In the genomic region with DNA sequence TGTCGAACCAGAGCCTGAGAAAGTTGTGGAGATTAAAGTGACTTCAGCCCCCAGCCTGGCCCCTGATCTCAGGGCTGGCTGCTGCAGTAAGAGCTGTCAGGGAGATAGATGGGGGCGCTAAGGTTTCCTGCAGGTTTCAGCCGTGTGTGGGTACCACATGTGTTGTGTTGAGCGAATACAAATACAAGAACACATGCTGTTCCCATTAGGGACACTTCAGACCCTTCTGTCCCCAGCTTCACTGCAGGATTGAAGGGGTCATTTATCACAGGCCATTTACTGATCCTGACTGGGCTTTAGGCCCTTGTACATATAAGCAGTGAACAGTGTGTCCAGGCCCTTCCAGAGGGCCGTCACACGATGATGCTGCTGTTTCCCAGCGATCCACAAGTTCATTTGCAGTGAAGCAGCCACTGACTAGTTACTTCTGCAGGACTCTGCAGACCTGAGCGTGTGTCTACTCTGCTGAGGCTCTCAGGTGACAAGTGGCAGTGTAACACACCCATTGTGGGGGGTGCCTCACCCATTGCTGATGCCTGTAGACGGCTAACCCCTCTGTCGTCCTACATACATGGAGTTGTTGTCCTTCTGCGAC, we compare ENCODE assay signal across 9 mouse cellular contexts.
DNase-seq lines count a peak whose midpoint lies in the region; ATAC-seq and TF ChIP-seq lines count a peak whose summit lies in the region.
"Had no signal": no experiment of that assay in that cellular context is flagged by ENCODE, and none has a peak within 500 bp of the region (broad histone marks: within the 10 kb centered on the region; RNA-seq: fewer than 3 reads in every experiment).

No protein-coding gene starts in this region.

- H3K9ac ChIP-seq in lung, embryonic 15.5 days = no peak overlapping the region
- no peak overlapping the region for H3K9ac ChIP-seq in limb, embryonic 11.5 days (ENCODE audit: low read length)
- no peak overlapping the region for H3K9ac ChIP-seq in stomach, embryonic 16.5 days (ENCODE audit: low read length)

- 41% methylated on average over 11 of the region's 11 CpGs for WGBS in lung, embryonic 15.5 days
- 9% methylated on average over 11 of the region's 11 CpGs for WGBS in limb, embryonic 11.5 days
- WGBS in stomach, embryonic 16.5 days = 39% methylated on average over 11 of the region's 11 CpGs

- no peaks in the 10 kb centered on the region for H3K36me3 ChIP-seq in lung, embryonic 15.5 days
- H3K36me3 ChIP-seq in limb, embryonic 11.5 days (ENCODE audit: control insufficient read depth, insufficient read depth, low read length) = no peaks in the 10 kb centered on the region
- H3K36me3 ChIP-seq in stomach, embryonic 16.5 days (ENCODE audit: control insufficient read depth, insufficient read depth, low read length) = no peaks in the 10 kb centered on the region

- intact Hi-C loops in gastrocnemius, adult 2 months (cut with DNase I) = no loop called here

- H3K27ac ChIP-seq in gastrocnemius, adult 2 months = peak overlapping the region; percentile 73
- peak overlapping the region; percentile 75; the same call in 1 of the 2 replicates for H3K27ac ChIP-seq in lung, embryonic 15.5 days
- H3K27ac ChIP-seq in limb, embryonic 11.5 days (replicated peaks; ENCODE audit: low read depth, low read length) = peak overlapping the region; percentile 68
- no peak overlapping the region; the same call in 1 of the 2 replicates for H3K27ac ChIP-seq in stomach, embryonic 16.5 days (ENCODE audit: low read length)

- H3K4me1 ChIP-seq in lung, embryonic 15.5 days = peaks cover 30% of the 10 kb centered on the region
- H3K4me1 ChIP-seq in limb, embryonic 11.5 days (ENCODE audit: control insufficient read depth, insufficient read depth, low read length) = peaks cover 42% of the 10 kb centered on the region
- peaks cover 20% of the 10 kb centered on the region for H3K4me1 ChIP-seq in stomach, embryonic 16.5 days (ENCODE audit: control insufficient read depth, insufficient read depth, low read length)

- ATAC-seq in lung, embryonic 15.5 days (ENCODE audit: borderline replicate concordance, extremely low read depth, low FRiP score, low TSS enrichment) = no peak
- 0 out of 2 replicates have a peak, but pooled peaks have one; percentile 36 for ATAC-seq in limb, embryonic 11.5 days (ENCODE audit: insufficient number of reproducible peaks, low FRiP score, low TSS enrichment, low read depth)
- ATAC-seq in stomach, embryonic 16.5 days (ENCODE audit: insufficient read depth, low FRiP score) = peak; percentile 33; the same call in 1 of the 2 replicates

- no peak for DNase-seq in gastrocnemius, adult 2 months
- no peak for DNase-seq in gastrocnemius, postnatal 10 days
- DNase-seq in lung, postnatal 36 days = no peak
- DNase-seq in limb, embryonic 11.5 days (ENCODE audit: low spot score) = peak; percentile 70
- DNase-seq in urinary bladder, postnatal 36 days (ENCODE audit: low spot score in 2 of 2) = no peak
- no peak for DNase-seq in natural killer cell, adult 2 months (ENCODE audit: low spot score in 2 of 2)
- DNase-seq: right cerebral cortex, postnatal 4 days had no signal

- H3K27me3 ChIP-seq in lung, embryonic 15.5 days = no peaks in the 10 kb centered on the region
- H3K27me3 ChIP-seq in limb, embryonic 11.5 days (ENCODE audit: control insufficient read depth, insufficient read depth, low read length) = no peaks in the 10 kb centered on the region
- no peaks in the 10 kb centered on the region for H3K27me3 ChIP-seq in stomach, embryonic 16.5 days (ENCODE audit: control insufficient read depth, insufficient read depth, low read length)

- no peak for TF ChIP-seq CTCF in gastrocnemius, adult 2 months (IDR thresholded peaks at IDR 0.05)

- H3K9me3 ChIP-seq in lung, embryonic 15.5 days = no peaks in the 10 kb centered on the region
- H3K9me3 ChIP-seq in limb, embryonic 11.5 days (ENCODE audit: control insufficient read depth, low read length) = no peaks in the 10 kb centered on the region
- no peaks in the 10 kb centered on the region for H3K9me3 ChIP-seq in stomach, embryonic 16.5 days (replicated peaks; ENCODE audit: control insufficient read depth, low read length)

- H3K4me3 ChIP-seq in gastrocnemius, adult 2 months = no peak overlapping the region
- H3K4me3 ChIP-seq in lung, embryonic 15.5 days = no peak overlapping the region
- no peak overlapping the region for H3K4me3 ChIP-seq in limb, embryonic 11.5 days (ENCODE audit: low read depth, low read length)
- H3K4me3 ChIP-seq in stomach, embryonic 16.5 days (replicated peaks; ENCODE audit: low read length) = no peak overlapping the region

- H3K4me2 ChIP-seq in lung, embryonic 15.5 days = no peak overlapping the region
- peak overlapping the region; percentile 24 for H3K4me2 ChIP-seq in limb, embryonic 11.5 days (ENCODE audit: low read depth, severe bottlenecking)
- no peak overlapping the region for H3K4me2 ChIP-seq in stomach, embryonic 16.5 days (ENCODE audit: low read depth, low read length)
